Mouse (Mus musculus) gastrocnemius, postnatal 10 days (tissue): ENCODE results near the gene Megf8. TPM values are rescaled to one million over a fixed set of nuclear protein-coding genes. Genes with fewer than 3 reads are reported as not detected.

Experiments used
- DNase-seq: peaks from one replicate; pipeline ENCODE4 v3.0.0; 2021; ENCODE audit warnings: mixed read lengths
- total RNA-seq, 2 experiments: library from RNA; stranded (reverse); gene quantifications; 2 replicates each; pipeline ENCODE4 v1.2.3; 2021

Megf8 gene
- total RNA-seq, 2 experiments from 2014 or later, result 24.0 to 27.2 TPM

DNA sequence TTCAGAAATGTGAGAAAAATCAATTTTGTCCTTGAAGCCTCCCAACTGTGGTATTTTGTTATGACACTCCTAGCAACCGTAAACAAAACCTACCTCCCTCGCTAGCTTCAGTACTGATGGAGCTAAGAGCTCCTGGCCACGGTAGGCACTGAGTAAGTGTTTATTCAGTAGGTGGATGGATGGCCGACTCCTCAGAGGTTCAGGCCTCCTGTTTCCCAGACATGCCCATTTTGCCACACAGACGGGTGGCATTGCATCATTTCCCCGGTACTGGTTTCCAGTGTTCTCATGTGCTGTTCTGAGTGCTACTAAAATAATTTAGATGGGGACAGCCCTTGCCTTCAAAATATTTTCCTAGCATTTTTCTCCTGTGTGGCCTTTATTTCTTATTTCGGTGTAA is 89.5 kb downstream of the Megf8 start:
- no peak for DNase-seq

- DNase-seq, result no peak
These were observed 92.3 kb downstream of the Megf8 start for GRCm38 (mm10) chr7:25409114-25409760.

- DNase-seq, result no peak
These were observed 94.1 kb downstream of the Megf8 start for GRCm38 (mm10) chr7:25410969-25411615.

- no peak for DNase-seq
These were observed 94.9 kb downstream of the Megf8 start for GRCm38 (mm10) chr7:25411861-25412260.

- DNase-seq, result no peak
These were observed 96.0 kb downstream of the Megf8 start, which contains the start of gene Cxcl17 for GRCm38 (mm10) chr7:25412833-25413441. Gene Cxcl17 (minus strand): TSS chr7:25412886.

Other genes starting within 250 kb of the Megf8 start
- gene Grik5, start 244.8 kb upstream of the Megf8 start, total RNA-seq, result 10 to 100 TPM in 1 of 2 experiments, 1 to 10 TPM in 1; 7.2 to 11.0 TPM
- 1 to 10 TPM; 6.9 to 9.0 TPM for gene Zfp574, start 244.6 kb upstream of the Megf8 start, total RNA-seq
- under 1 TPM; 0.16 to 0.77 TPM for gene Pou2f2, start 137.4 kb upstream of the Megf8 start, total RNA-seq
- gene Dedd2, start 96.5 kb upstream of the Megf8 start, total RNA-seq, result 1 to 10 TPM; 6.3 to 7.4 TPM
- 1 to 10 TPM; 6.2 to 8.5 TPM for gene Zfp526, start 95.7 kb upstream of the Megf8 start, total RNA-seq
- gene Gsk3a, start 79.3 kb upstream of the Megf8 start, total RNA-seq, result 10 to 100 TPM; 51.1 to 60.2 TPM
- gene Erf, start 66.4 kb upstream of the Megf8 start, total RNA-seq, result 10 to 100 TPM; 14.9 to 18.4 TPM
- 10 to 100 TPM; 65.7 to 73.4 TPM for gene Cic, start 49.5 kb upstream of the Megf8 start, total RNA-seq
- 10 to 100 TPM in 1 of 2 experiments, 1 to 10 TPM in 1; 7.5 to 12.3 TPM for gene Pafah1b3, start 19.2 kb upstream of the Megf8 start, total RNA-seq
- gene Prr19, start 15.8 kb upstream of the Megf8 start, total RNA-seq, result not detected
- gene Tmem145, start 11.1 kb upstream of the Megf8 start, total RNA-seq, result not detected
- not detected for gene Cnfn, start 52.6 kb downstream of the Megf8 start, total RNA-seq
- gene Lipe, start 81.5 kb downstream of the Megf8 start, total RNA-seq, result 10 to 100 TPM; 18.2 to 18.4 TPM
- not detected for gene Cxcl17, start 95.7 kb downstream of the Megf8 start, total RNA-seq
- gene Ceacam1, start 160.4 kb downstream of the Megf8 start, total RNA-seq, result 1 to 10 TPM; 4.9 to 7.8 TPM
- under 1 TPM; 0.35 to 0.75 TPM for gene Ceacam2, start 222.7 kb downstream of the Megf8 start, total RNA-seq